Mouse (Mus musculus) C2C12 (cell line): ENCODE results near the gene Aph1a.

Experiments
- CEBPB ChIP-seq: IDR thresholded peaks from one replicate; pipeline ENCODE4 v1.6.1; 2011; ENCODE audit warnings: low read depth, mild to moderate bottlenecking, control low read depth, moderate library complexity
- CTCF ChIP-seq: IDR thresholded peaks from one replicate; pipeline ENCODE4 v1.5.1; 2011; ENCODE audit not compliant: control insufficient read depth, insufficient read depth, insufficient read length
- MYOD1 ChIP-seq: IDR thresholded peaks from one replicate; pipeline ENCODE4 v1.6.1; 2011; ENCODE audit warnings: low read depth; ENCODE audit not compliant: control insufficient read depth, insufficient read length

GRCm38 (mm10) chr3:95934448-95934847 lies 40.7 kb downstream of the Aph1a start:
- TF ChIP-seq CTCF: no peak
- TF ChIP-seq CEBPB: no peak
- no peak for TF ChIP-seq MYOD1
